Mouse (Mus musculus) forebrain, embryonic 14.5 days (tissue): ENCODE results near the gene D11Wsu47e. TPM values are rescaled to one million over a fixed set of nuclear protein-coding genes. Genes with fewer than 3 reads are reported as not detected.
A peak's percentile ranks its signal among the peaks of the same experiment; 100 is the strongest.
"Not testable (repeated sequence)": the region's sequence is repeated elsewhere in the genome, so short reads cannot be mapped to it uniquely, and the experiment has no call there.

ENCODE experiments used
- ATAC-seq: fragments of 200-750 bp; cut with Nextera tagmentation; 2 replicates; pipeline ENCODE4 v1.8.0; 2017; ENCODE audit warnings: mild to moderate bottlenecking, moderate library complexity
- DNase-seq: peaks from one replicate; pipeline ENCODE4 v3.0.0-alpha.2; 2015; ENCODE audit warnings: low spot score
- H3K27ac ChIP-seq: fragments of 300-500 bp; sonication (generic); 2 replicates; pipeline ENCODE4 v1.5.1; 2014; ENCODE audit warnings: low read depth, mild to moderate bottlenecking, control low read depth, low read length, moderate library complexity
- H3K27me3 ChIP-seq: fragments of 300-500 bp; sonication (generic); replicated peaks from 2 replicates; pipeline ENCODE4 v1.6.1; 2014; ENCODE audit warnings: low read length, control low read depth, mixed read lengths; ENCODE audit not compliant: control insufficient read depth, insufficient read depth
- H3K36me3 ChIP-seq: fragments of 300-500 bp; sonication (generic); 2 replicates; pipeline ENCODE4 v1.6.1; 2014; ENCODE audit warnings: low read length, control low read depth; ENCODE audit not compliant: control insufficient read depth, insufficient read depth
- H3K4me1 ChIP-seq: fragments of 300-500 bp; sonication (generic); 2 replicates; pipeline ENCODE4 v1.6.1; 2014; ENCODE audit warnings: antibody characterized with exemption, low read length, control low read depth; ENCODE audit not compliant: control insufficient read depth, insufficient read depth
- H3K4me2 ChIP-seq: fragments of 300-500 bp; sonication (generic); 2 replicates; pipeline ENCODE4 v1.6.1; 2014; ENCODE audit warnings: mild to moderate bottlenecking, control low read depth, low read length
- H3K4me3 ChIP-seq: fragments of 300-500 bp; sonication (generic); 2 replicates; pipeline ENCODE4 v1.5.1; 2014; ENCODE audit warnings: low read depth, low read length, control low read depth
- H3K9ac ChIP-seq: fragments of 300-500 bp; sonication (generic); 2 replicates; pipeline ENCODE4 v1.6.1; 2014; ENCODE audit warnings: mild to moderate bottlenecking, low read length, control low read depth, moderate library complexity
- H3K9me3 ChIP-seq: fragments of 300-500 bp; sonication (generic); replicated peaks from 2 replicates; pipeline ENCODE4 v1.6.1; 2016; ENCODE audit warnings: low read length, control low read depth, mixed read lengths; ENCODE audit not compliant: control insufficient read depth
- WGBS: fragments of 180-500 bp; shearing (Covaris S2); extraction: QIAGEN DNeasy Blood & Tissue Kit; methylation state at CpG from one replicate; pipeline ENCODE4 v1.1.7; 2014; 5-methylcytosine and 5-hydroxymethylcytosine counted together
- polyA plus RNA-seq: library from polyadenylated mRNA; unstranded; fragments of >200 nt; fragmentation: Nextera tagmentation; extraction: Ambion mirVana; gene quantifications from 2 replicates; pipeline ENCODE4 v1.2.1, GENCODE M21; 2014

The D11Wsu47e gene
- polyA plus RNA-seq, 1 experiment from 2014 or later = 27.0 TPM

DNA sequence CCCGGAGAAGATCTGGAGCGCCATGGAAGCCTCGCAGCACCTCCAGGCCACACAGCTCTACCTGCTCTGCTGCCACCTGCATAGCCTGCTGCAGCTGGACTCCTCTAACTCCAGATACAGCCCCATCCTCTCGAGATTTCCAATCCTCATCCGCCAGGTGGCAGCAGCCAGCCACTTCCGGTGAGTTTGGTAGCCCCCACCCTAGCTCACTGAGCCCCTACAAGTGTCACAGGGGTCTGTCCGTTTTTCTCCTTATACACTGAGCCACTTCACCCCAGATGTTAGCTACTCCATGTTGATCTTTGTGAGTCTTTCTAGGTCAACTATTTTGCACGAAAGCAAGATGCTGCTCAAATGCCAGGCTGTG lies 32.3 kb upstream of the D11Wsu47e start:
- 51% methylated on average over 8 of the region's 8 CpGs for WGBS
- Histone ChIP-seq H3K4me2 (no peak overlapping the region), H3K4me3 (no peak overlapping the region), H3K27ac (peak overlapping the region; percentile 70; the same call in 1 of the 2 replicates), H3K9me3 (no peaks in the 10 kb centered on the region), H3K9ac (no peak overlapping the region), H3K36me3 (peaks cover 54% of the 10 kb centered on the region), H3K4me1 (peaks cover 9% of the 10 kb centered on the region), H3K27me3 (no peaks in the 10 kb centered on the region)
- peak; percentile 60 for DNase-seq
- ATAC-seq = 0 out of 2 replicates have a peak, but pooled peaks have one; percentile 5

DNA sequence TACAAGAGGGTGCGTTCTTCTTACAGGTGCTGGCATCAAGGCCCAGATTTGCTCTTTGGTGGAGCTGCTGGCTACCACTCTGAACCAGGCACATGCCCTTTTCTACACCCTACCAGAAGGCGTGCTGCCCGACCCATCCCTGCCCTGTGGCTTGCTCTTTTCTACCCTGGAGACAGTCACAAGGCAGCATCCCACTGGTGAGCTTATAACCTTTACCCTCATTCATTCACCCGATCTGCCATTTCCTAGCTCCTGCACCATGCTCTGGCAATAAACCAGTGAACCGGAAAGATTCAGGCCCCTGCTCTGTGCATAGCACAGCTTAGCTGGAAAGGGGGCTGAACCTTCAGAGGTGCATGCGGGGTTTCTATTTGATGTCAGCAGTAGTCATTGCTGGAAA lies 31.7 kb upstream of the D11Wsu47e start:
- DNase-seq (no peak), ATAC-seq (no peak)
- H3K9me3 ChIP-seq = no peaks in the 10 kb centered on the region
- H3K27ac ChIP-seq = no peak overlapping the region
- H3K4me1 ChIP-seq = peaks cover 9% of the 10 kb centered on the region
- no peak overlapping the region for H3K9ac ChIP-seq
- H3K4me3 ChIP-seq = no peak overlapping the region
- WGBS = 92% methylated on average over 6 of the region's 6 CpGs
- no peaks in the 10 kb centered on the region for H3K27me3 ChIP-seq
- H3K4me2 ChIP-seq = no peak overlapping the region
- peaks cover 61% of the 10 kb centered on the region for H3K36me3 ChIP-seq

DNA sequence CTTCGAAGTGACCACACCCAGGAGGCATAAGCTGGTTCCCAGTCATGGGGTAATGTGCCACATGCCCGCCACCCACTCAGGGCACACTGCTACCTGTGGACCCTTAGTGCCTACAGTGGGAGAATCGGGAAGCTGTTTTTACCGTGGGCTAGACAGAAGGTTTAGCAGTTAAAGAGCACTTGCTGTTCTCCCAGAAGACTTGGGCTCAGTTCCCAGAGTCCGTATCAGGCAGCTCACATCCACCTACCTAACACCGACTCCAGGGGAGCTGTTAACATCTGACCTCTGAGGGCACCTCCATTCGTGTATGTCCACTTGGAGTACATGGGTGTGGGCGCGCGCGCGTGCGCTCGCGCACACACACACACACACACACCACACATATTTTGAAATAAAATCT lies 30.1 kb upstream of the D11Wsu47e start:
- Histone ChIP-seq H3K9ac (no peak overlapping the region), H3K27me3 (no peaks in the 10 kb centered on the region), H3K36me3 (peaks cover 76% of the 10 kb centered on the region), H3K4me1 (peaks cover 4% of the 10 kb centered on the region; the same call in 1 of the 2 replicates), H3K4me3 (no peak overlapping the region), H3K9me3 (no peaks in the 10 kb centered on the region), H3K27ac (peak overlapping the region; percentile 6; the same call in 1 of the 2 replicates), H3K4me2 (no peak overlapping the region)
- DNase-seq (no peak), ATAC-seq (no peak)
- WGBS = 93% methylated on average over 15 of the region's 15 CpGs

DNA sequence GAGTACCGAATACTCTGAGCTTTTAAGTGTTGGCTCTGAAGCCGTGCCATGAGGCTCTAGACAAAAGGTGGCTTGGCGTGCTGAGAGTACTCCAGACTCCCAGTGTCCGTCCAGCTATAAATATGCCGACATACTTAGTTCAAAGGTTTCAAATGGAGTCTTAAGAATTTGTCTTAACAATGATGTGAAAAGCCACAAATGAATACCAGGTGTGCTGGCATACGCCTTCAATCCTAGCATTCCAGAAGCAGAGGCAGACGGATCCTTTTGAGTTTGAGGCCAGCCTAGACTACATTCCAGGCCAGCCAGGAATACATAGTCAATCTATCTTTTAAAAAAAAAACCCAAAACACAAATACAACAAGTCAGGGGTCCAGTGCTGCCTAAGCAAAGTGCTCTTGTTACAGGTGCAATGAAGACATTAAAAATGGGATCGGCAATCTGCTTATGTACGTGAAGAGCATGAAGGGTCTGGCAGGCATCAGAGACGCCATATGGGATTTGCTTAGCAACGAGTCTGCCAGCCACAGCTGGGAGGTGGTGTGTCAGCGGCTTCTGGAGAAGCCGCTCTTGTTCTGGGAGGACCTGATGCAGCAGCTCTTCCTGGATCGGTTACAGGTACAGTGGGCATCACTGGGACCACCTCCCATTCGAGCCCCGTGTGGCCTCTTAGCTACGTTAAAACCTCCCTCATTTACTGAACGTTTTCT lies 29.5 kb upstream of the D11Wsu47e start:
- Histone ChIP-seq H3K27ac (peak overlapping the region; percentile 6; the same call in 1 of the 2 replicates), H3K27me3 (no peaks in the 10 kb centered on the region), H3K4me2 (no peak overlapping the region), H3K36me3 (peaks cover 83% of the 10 kb centered on the region), H3K4me3 (no peak overlapping the region), H3K4me1 (peaks cover 4% of the 10 kb centered on the region; the same call in 1 of the 2 replicates), H3K9me3 (no peaks in the 10 kb centered on the region), H3K9ac (no peak overlapping the region)
- DNase-seq (peak; percentile 76), ATAC-seq (no peak)
- 78% methylated on average over 18 of the region's 18 CpGs for WGBS

DNA sequence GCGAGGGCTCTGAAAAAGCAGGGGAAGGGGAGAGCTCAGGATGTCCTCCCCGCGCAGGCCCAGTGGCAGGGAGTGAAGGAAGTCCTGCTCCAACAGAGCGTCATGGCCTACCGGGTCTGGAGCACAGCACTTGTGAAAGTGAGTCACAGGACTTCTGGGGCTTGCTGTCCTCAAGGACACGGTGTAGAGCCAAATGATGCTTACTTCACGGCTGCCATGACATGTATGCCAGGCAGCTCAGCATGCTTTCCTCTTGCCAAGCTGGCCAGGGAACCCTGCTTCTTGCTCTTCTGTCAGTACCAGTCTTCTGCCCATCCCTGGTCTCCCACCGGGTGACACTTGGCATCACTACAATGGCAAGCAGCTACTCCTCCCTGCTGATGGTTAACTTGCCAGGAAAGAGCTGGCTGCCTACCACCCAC lies 27.7 kb upstream of the D11Wsu47e start:
- no peaks in the 10 kb centered on the region for H3K9me3 ChIP-seq
- peaks cover 99% of the 10 kb centered on the region for H3K36me3 ChIP-seq
- H3K4me2 ChIP-seq = no peak overlapping the region
- 90% methylated on average over 8 of the region's 8 CpGs for WGBS
- ATAC-seq (no peak), DNase-seq (no peak)
- no peaks in the 10 kb centered on the region for H3K4me1 ChIP-seq
- no peak overlapping the region for H3K4me3 ChIP-seq
- no peaks in the 10 kb centered on the region for H3K27me3 ChIP-seq
- no peak overlapping the region for H3K27ac ChIP-seq
- no peak overlapping the region for H3K9ac ChIP-seq

DNA sequence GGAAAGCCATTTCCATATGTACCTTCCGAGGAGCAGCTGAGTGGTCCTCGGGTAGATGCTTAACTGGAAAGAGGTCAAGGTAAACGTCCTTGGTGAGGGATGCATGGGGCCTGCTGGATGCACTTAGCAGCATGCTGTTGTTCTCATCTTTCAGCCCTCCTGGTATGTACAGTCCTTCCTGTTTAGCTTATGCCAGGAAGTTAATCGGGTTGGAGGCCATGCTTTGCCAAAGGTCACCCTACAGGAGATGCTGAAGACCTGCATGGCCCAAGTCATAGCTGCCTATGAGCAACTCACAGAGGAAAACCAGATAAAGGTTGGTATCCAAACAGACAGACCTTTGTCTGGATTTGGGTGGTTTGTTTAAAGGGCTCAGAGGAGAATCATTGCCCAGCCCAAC lies 27.0 kb upstream of the D11Wsu47e start:
- 78% methylated on average over 4 of the region's 4 CpGs for WGBS
- Histone ChIP-seq H3K4me2 (no peak overlapping the region), H3K4me3 (no peak overlapping the region), H3K9me3 (no peaks in the 10 kb centered on the region), H3K36me3 (peaks cover 99% of the 10 kb centered on the region), H3K27me3 (no peaks in the 10 kb centered on the region), H3K27ac (no peak overlapping the region), H3K9ac (no peak overlapping the region), H3K4me1 (no peaks in the 10 kb centered on the region)
- DNase-seq = no peak
- ATAC-seq = no peak

DNA sequence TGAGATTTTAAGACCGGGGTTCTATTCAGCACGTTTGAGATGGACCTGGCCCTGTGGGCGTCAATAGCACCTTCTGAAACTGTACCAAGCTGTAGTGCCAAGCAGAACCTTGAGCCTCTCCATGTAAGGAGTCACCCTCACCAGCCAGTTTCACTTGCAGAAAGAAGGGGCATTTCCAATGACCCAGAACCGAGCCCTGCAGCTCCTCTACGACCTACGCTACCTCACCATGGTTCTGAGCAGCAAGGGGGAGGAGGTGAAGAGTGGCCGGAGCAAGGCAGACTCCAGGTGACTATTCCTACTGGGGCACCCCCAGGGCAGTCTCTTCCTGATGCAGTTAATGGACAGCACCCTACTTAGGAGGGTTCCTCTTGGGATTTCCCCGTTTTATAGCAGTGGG lies 25.9 kb upstream of the D11Wsu47e start:
- Histone ChIP-seq H3K9ac (no peak overlapping the region), H3K4me2 (no peak overlapping the region), H3K4me3 (no peak overlapping the region), H3K27me3 (no peaks in the 10 kb centered on the region), H3K36me3 (peaks cover 98% of the 10 kb centered on the region), H3K4me1 (no peaks in the 10 kb centered on the region), H3K27ac (no peak overlapping the region), H3K9me3 (no peaks in the 10 kb centered on the region)
- DNase-seq (no peak), ATAC-seq (no peak)
- WGBS = 94% methylated on average over 8 of the region's 8 CpGs

DNA sequence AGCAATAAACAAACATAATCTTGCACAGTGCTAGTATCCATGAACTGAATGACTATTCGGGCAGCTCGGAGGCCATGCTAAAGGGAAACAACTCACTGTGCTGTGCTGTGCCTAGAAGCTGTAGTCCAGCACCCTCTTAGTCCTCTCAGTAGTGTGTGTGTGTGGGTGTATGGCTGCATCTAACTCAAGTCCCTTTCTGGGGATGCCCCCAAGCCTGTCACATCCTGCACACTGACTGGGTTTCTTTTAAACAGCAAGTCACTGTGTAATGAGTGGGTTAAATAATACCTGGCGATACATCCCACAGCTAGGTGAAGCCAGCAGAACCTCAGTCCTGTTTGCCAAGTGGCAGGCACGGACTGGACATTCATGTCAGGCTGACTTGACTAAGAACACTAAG lies 25.4 kb upstream of the D11Wsu47e start:
- Histone ChIP-seq H3K36me3 (peaks cover 98% of the 10 kb centered on the region), H3K27ac (no peak overlapping the region), H3K27me3 (no peaks in the 10 kb centered on the region), H3K9ac (no peak overlapping the region), H3K4me1 (no peaks in the 10 kb centered on the region), H3K4me2 (no peak overlapping the region), H3K4me3 (no peak overlapping the region), H3K9me3 (no peaks in the 10 kb centered on the region)
- WGBS = 93% methylated on average over 4 of the region's 4 CpGs
- DNase-seq = no peak
- ATAC-seq = no peak

DNA sequence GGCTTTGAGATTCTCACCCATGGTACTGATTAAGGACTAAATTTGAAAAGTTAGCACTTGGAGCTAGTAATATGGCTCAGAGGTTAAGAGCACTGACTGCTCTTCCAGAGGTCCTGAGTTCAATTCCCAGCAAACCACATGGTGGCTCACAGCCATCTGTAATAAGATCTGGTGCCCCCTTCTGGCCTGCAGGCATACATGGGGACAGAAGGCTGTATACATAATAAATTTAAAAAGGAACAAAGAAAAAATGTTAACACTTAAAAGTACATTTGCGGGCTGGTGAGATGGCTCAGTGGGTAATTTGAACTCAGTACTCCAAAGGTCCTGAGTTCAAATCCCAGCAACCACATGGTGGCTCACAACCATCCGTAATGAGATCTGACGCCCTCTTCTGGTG lies 24.0 kb upstream of the D11Wsu47e start:
- not testable (repeated sequence) for DNase-seq, ATAC-seq, H3K4me3 ChIP-seq, H3K4me1 ChIP-seq, H3K4me2 ChIP-seq, H3K9ac ChIP-seq, H3K9me3 ChIP-seq, H3K27me3 ChIP-seq, H3K27ac ChIP-seq
- 94% methylated on average over 3 of the region's 3 CpGs for WGBS
- peaks cover 96% of the 10 kb centered on the region for H3K36me3 ChIP-seq
